Mouse (Mus musculus): ENCODE data around the gene Tlr8. TPM values are rescaled to one million over a fixed set of nuclear protein-coding genes. Genes with fewer than 3 reads are reported as not detected.

The Tlr8 gene
- polyA plus RNA-seq, 1 experiment = not detected

- TF ChIP-seq GATA1 (IDR thresholded peaks at IDR 0.05; ENCODE audit: low read length) = no peak
These were observed 55.0 kb downstream of the Tlr8 start, which contains the start of gene Tmsb4x for GRCm38 (mm10) chrX:167208978-167209754. Tmsb4x (minus strand) TSS chrX:167209315.

GRCm38 (mm10) chrX:167208506-167208820 lies 55.7 kb downstream of the Tlr8 start:
- no peak for TF ChIP-seq GATA1 (IDR thresholded peaks at IDR 0.05; ENCODE audit: low read length)

- no peak for TF ChIP-seq GATA1 (IDR thresholded peaks at IDR 0.05; ENCODE audit: low read length)
These were observed 56.2 kb downstream of the Tlr8 start for GRCm38 (mm10) chrX:167207741-167208505.

GRCm38 (mm10) chrX:167205813-167206520 lies 58.2 kb downstream of the Tlr8 start:
- peak; percentile 39 for TF ChIP-seq GATA1 (IDR thresholded peaks at IDR 0.05; ENCODE audit: low read length)

GRCm38 (mm10) chrX:167201365-167201764 lies 62.8 kb downstream of the Tlr8 start:
- TF ChIP-seq GATA1 (IDR thresholded peaks at IDR 0.05; ENCODE audit: low read length) = no peak

DNA sequence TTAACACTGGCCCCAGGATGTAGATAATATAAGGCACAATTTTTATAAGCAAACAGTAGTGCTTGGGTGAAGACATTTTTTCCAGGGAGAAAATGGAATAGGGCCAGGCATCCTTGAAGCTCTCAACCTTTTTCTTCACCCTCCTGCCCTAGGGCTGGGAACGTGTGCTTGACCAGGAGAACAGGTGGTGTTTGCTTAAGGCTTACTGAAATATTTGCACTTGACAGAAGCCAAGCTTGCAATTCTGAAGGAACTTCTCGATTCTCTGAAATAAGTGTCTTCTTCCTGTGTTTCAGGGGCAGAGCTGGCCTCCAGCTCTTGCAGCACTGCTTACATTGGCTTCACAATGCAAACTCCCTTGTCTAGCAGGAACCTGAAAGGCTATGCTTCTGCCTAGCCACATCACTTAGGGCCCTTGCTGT lies 68.9 kb downstream of the Tlr8 start:
- no peak for TF ChIP-seq GATA1 (IDR thresholded peaks at IDR 0.05; ENCODE audit: low read length)

Other genes starting within 250 kb of the Tlr8 start
- 0.10 and 0.14 TPM in 2 replicates for gene Tmsb4x, start 55.0 kb downstream of the Tlr8 start, polyA plus RNA-seq (2012)
- not detected in 2 replicates for gene Tlr7, start 66.2 kb upstream of the Tlr8 start, polyA plus RNA-seq (2012)
- 12.2 and 25.2 TPM in 2 replicates for gene Prps2, start 118.4 kb upstream of the Tlr8 start, polyA plus RNA-seq (2012)